Mouse (Mus musculus) lung, postnatal 10 days (tissue): ENCODE measurements at regions not wholly inside any gene's neighbourhood (a gene's known extent, or its start where the extent isn't known, plus 50 kb on each side); places are given as distances from the start of the nearest gene placed in this dataset.

ENCODE experiments used
- DNase-seq: peaks from one replicate; pipeline ENCODE4 v3.0.0; 2021

DNA sequence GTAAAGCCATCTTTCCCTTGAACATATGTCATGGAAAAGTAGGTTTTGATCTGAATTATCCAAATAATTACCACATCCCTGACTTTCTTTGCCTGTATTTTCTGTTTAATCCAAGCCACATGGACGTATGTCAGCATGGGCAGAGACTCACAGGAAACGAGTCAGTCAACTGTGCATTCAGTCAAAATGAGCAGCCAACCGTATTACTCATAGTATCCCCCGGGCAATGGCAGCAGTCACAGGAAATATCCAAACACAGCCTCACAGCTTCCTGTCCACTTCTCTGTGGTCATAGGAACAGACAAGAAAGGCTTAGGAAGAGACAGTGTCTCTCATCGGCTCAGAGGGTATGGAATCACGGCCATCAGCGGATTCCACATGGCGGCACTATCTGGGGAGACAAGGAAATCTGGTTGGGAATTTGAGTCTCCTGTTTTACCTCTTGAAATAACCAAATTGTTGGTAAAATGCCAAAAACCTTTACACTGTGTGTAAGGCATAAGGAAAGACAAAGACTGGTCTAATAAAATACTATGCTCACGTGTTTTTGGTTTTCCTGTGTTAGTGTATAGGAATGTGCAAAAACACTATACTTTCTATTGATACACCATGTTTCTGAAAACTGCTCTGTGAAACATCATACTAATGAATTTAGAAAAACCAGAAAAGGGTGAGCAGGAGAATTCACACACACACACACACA, 313.5 kb upstream of the Nfe2l3 start:
- DNase-seq: peak; percentile 36

DNA sequence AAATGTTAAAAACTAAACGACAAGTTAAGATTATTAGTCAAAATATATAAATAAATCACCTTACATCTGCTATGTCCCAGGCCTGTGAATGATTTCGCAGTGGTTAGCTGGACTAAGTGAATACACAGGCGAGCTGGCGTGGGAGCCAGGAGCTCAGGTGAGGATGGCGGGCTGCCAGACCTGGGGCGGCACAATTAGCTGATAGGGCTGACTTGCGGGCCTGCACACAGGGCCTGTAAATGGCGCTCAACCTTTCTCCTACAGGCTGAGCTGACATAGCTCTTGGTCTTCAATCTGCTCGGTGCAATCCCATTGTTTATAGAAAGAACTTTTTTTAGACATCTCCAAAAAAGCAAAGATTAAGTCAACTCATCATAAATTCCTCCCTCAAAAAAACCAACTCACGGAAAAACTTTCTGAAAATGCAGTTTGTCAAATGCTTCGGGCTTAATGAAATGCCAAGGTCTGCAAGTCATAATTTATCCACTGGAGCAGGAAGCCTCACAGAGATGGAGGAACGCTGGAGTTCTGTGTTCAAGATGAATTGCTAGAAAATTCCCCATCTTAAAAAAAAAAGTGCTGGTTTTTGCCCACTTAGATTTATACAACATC, 312.7 kb upstream of the Nfe2l3 start:
- DNase-seq: peak; percentile 24

DNA sequence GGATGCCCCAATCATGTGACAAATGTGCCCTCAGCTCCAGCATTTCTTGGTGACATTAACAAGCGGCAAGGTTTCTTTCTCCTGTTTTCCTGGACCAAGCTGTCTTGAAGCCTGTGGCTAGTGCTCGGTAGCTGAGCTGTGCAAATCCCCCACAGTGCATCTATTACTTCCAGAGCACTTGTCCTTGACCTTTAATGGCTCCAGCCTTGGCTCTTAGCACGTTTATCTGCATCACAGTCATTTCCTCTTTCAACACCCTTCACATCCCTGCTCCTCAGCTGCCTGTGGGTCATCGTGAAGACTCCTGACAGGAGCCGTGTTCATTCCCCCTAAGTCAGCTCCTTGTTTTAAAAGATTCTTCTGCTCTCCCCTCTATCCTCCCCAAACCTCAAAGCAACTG, 309.5 kb upstream of the Nfe2l3 start:
- no peak for DNase-seq

- no peak for DNase-seq
Measured at GRCm38 (mm10) chr6:51127851-51128250, 304.6 kb upstream of the Nfe2l3 start.

- DNase-seq: no peak
Measured at GRCm38 (mm10) chr6:51129096-51129495, 303.4 kb upstream of the Nfe2l3 start.

DNA sequence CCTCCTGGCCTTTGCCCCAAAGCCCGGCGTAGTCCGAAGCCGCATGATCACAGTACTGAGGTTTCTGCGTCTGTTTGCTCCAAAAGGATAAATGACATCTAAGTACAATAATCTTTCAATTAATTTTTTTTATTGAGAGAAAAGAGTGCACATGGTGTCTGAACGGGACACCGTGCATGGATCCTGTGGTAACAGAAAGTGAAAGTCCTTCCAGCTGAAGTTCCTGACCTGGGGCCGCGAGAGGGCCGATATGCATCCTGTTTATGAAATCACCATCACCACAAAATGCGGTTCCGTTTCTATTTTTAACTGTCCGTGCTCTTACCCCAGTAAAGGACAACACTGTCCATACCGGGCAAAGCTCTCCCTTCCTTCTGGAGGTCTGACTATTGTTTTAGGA, 302.9 kb upstream of the Nfe2l3 start:
- DNase-seq: peak; percentile 63

DNA sequence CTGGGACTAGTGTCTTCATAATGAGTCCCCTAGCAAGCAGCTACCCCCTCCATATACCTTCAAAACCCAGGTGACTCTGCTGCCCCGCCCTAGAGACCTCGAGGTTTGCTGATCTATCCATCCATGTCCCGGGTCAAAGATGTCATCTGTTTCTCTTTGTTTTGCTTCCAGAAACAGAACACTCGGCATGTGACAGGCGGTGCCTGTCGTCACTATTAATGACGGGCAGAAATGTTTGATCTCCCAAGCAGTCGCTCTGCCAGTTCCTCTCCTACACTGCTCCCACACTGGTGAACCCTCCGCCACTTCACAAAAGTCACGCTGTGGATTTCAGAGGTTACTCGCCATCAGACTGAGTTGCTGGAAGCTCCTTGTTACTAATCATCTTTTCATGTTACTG, 287.7 kb upstream of the Nfe2l3 start:
- DNase-seq: no peak

DNA sequence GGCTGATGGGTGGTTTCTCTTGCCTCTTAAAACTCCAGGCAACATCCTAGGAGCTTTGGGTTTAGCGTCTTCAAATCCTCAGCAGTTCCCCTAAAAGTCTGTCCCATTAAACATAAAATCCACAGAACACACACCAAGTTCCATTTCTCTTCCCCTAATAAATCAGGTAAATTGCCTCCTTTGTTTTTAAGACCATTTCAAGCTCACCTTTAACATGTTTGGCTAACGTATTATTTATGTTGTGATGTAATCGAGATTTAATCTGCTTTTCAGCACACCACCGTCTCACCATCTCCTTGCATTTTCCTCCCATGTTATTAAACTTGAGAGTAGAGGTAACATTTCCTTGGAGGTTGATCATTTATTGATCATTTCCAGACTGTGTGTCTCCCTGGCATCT, 286.6 kb upstream of the Nfe2l3 start:
- no peak for DNase-seq

- DNase-seq: no peak
Measured at GRCm38 (mm10) chr6:51148821-51149220, 283.6 kb upstream of the Nfe2l3 start.

GRCm38 (mm10) chr6:51150066-51150465, 282.4 kb upstream of the Nfe2l3 start:
- peak; percentile 40 for DNase-seq

DNA sequence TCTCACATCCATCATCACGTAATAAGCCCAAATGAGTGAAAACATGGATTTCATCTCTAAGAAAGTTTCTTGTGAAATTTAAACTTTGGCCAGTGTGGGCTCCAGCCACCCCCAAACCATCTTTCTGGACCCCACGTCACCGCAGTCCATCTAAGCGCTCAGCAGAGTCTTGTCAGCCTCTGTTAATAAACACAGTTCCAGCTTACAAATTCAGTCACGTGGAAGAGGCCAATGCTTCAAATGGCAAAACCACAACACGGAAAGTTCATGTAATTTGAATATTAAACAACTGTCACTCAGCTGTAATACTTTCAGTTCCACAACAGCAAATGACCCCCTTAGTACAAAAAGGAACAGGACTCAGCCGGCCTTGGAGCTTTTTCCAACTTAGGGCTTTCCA, 282.0 kb upstream of the Nfe2l3 start:
- peak; percentile 39 for DNase-seq

GRCm38 (mm10) chr6:51150916-51151315, 281.6 kb upstream of the Nfe2l3 start:
- DNase-seq: no peak

GRCm38 (mm10) chr6:51156836-51157370, 275.6 kb upstream of the Nfe2l3 start:
- DNase-seq: no peak

- no peak for DNase-seq
Measured at GRCm38 (mm10) chr6:51161149-51161548, 271.3 kb upstream of the Nfe2l3 start.

GRCm38 (mm10) chr6:51162208-51163082, 270.0 kb upstream of the Nfe2l3 start:
- DNase-seq: peak; percentile 50

DNA sequence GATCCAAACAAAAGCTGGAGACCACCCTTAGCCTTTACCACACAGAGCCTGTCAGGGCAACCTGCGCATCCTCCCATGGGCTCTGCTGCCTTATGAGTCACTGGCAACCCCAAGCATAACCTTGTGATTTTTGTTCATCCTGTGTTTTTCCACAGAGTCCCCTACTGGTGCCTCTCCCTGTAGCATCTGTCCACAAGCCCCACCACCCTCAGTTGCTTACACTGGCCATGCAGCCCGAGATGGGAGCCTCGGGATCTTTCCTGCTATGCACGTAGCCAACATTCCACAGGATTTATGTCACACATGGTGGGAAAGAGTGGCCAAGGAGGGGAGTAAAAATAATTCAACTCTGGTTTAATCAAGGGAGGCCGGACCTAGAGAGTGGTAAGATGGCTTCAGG, 269.2 kb upstream of the Nfe2l3 start:
- peak; percentile 50 for DNase-seq

DNA sequence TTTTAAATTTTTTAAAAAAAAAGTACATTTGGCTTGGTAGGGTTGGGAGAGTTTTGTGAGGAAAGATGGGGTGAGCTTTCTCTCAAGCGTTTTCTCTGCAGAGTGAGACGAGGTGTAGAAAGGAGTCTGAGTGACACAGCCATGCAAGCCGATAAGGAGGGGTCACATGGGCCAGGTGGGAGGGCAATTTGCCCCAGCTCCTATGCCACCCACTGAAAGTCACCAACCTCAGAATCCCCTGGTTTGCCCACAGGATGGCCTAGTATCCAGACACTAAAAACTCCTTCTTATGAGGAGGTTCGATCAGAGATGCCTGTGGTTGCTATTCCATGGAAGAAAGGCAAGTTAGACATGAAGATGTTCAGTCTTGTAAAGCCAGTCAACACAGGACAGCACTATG, 268.6 kb upstream of the Nfe2l3 start:
- DNase-seq: no peak

DNA sequence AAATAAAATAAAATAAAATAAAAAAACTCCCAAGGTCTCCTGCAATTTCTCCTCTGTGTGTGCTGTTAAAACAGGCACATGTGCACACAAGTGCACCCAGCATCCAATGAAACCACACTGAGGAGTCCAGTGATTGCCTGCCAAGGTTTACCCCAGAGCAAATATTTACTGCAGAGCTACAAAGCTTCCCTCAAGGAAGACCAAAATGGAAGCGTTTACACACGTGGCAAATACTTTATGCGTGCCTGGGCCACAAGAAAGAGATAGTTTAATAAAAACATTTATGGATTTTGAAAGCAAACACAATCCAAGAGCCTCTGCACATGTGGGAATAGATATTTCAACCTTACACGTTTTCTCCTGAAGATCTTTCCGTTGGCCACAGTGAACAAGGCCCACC, 265.4 kb upstream of the Nfe2l3 start:
- no peak for DNase-seq

GRCm38 (mm10) chr6:51168048-51168447, 264.4 kb upstream of the Nfe2l3 start:
- peak; percentile 92 for DNase-seq

DNA sequence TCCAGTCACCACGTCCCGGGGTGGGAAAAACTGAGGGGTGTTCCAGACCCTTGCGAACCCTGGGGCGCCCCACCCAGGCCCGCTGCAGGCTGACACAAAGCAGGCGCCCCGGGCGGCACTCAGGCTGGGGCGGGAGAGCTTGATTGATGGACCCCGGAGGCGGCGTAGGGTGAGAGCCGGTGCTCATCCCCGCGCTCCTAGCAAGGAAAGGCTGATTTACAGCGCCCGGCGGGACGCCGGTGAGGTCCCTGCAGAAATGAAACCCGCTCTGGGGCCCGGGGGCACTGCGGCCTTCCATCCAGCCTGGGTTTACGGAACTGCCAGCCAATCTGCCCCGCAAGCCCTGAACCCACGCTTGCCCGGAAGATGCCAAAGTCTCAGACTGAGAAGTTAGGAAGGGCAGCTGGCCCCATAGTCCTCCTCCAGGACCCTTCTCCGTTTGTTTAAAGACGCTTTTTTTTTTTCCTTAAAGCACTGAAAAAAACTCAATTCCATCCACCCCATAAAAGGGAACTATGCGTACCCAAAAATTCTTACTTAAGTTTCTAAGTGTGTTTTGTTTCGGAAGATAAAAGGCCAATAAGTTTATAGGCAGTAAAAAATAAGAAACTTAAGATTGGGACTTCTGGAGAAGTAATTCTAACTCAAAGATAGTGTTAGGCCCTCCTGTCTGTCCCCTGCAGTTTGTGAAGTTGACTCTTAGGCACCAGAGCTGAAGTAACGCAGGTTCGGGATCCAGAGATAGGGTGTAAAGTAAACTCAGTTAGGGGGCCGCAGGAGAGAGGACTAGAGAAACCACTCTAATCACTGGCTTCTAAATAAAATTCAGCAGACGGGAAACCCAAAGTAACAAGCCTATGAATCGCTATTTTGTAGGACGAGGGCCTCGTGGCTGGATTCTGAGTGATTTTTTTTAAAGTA, 263.4 kb upstream of the Nfe2l3 start:
- peak; percentile 61 for DNase-seq

DNA sequence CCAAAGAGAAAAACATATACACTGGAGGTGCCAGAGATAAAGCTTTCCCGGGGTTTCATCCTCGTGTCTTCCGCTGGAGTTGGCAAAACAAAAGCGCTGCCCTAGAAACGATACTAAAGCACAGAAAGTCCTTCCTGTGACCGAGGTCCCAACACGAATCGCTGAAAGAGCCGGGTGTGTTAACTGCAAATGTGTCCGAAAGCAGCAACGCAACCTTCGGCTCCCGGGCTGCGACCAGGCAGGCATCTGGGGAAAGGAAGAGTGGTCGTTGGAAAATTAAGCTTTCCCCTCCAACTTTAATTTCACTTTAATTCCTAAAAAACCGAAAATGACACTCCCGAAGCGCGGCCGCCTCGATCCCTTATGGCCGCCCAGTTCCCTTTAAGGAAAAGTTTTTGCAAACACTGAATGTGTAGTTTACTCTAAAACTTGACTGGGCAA, 262.5 kb upstream of the Nfe2l3 start:
- peak; percentile 50 for DNase-seq

DNA sequence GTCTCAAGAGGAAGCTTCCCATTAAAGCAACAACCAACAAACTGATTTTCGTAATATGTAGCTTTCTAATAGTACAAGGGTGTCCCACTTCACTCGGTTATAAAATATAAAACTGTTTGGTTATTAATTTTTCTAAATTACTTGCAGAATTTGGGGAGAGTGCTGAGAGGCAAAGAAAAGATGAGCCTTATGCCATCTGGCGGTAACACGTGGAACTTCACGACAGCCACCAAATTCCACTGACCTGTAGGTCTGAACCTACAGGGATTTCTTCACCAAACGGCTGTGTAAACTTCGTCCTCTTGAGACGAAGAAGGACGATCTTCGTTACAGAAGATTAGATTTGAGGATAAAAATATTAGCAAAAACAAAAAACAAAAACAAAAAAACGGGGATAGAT, 262.1 kb upstream of the Nfe2l3 start:
- DNase-seq: peak; percentile 79
